Mouse (Mus musculus) midbrain, embryonic 11.5 days (tissue): ENCODE data around the gene Gm12355. TPM values are rescaled to one million over a fixed set of nuclear protein-coding genes. Genes with fewer than 3 reads are reported as not detected.
"Not testable (repeated sequence)": the region's sequence is repeated elsewhere in the genome, so short reads cannot be mapped to it uniquely, and the experiment has no call there.

Experiments used
- ATAC-seq: fragments of 200-750 bp; cut with Nextera tagmentation; 2 replicates; pipeline ENCODE4 v1.8.0; 2017; ENCODE audit warnings: moderate TSS enrichment, moderate library complexity; ENCODE audit not compliant: low FRiP score
- DNase-seq: peaks from one replicate; pipeline ENCODE4 v3.0.0; 2015; ENCODE audit warnings: low spot score; ENCODE audit errors: missing footprints
- H3K27ac ChIP-seq: fragments of 300-500 bp; sonication (generic); 2 replicates; pipeline ENCODE4 v1.5.1; 2014; ENCODE audit warnings: low read depth, low read length
- H3K27me3 ChIP-seq: fragments of 300-500 bp; sonication (generic); 2 replicates; pipeline ENCODE4 v1.6.1; 2014; ENCODE audit warnings: mild to moderate bottlenecking, low read length, moderate library complexity, mixed read lengths; ENCODE audit not compliant: control insufficient read depth, insufficient read depth
- H3K36me3 ChIP-seq: fragments of 300-500 bp; sonication (generic); 2 replicates; pipeline ENCODE4 v1.6.1; 2014; ENCODE audit warnings: mild to moderate bottlenecking, low read length, moderate library complexity, mixed read lengths; ENCODE audit not compliant: control insufficient read depth, insufficient read depth
- H3K4me1 ChIP-seq: fragments of 300-500 bp; sonication (generic); 2 replicates; pipeline ENCODE4 v1.6.1; 2014; ENCODE audit warnings: low read length; ENCODE audit not compliant: control insufficient read depth, insufficient read depth
- H3K4me2 ChIP-seq: fragments of 300-500 bp; sonication (generic); 2 replicates; pipeline ENCODE4 v1.6.1; 2014; ENCODE audit warnings: mild to moderate bottlenecking, moderate library complexity
- H3K4me3 ChIP-seq: fragments of 300-500 bp; sonication (generic); 2 replicates; pipeline ENCODE4 v1.5.1; 2014; ENCODE audit warnings: low read depth, low read length
- H3K9ac ChIP-seq: fragments of 300-500 bp; sonication (generic); 2 replicates; pipeline ENCODE4 v1.6.1; 2014; ENCODE audit warnings: low read length
- H3K9me3 ChIP-seq: fragments of 300-500 bp; sonication (generic); 2 replicates; pipeline ENCODE4 v1.6.1; 2016; ENCODE audit warnings: low read length; ENCODE audit not compliant: control insufficient read depth
- WGBS: fragments of 180-500 bp; shearing (Covaris S2); extraction: QIAGEN DNeasy Blood & Tissue Kit; methylation state at CpG from one replicate; pipeline ENCODE4 v1.1.7; 2014; 5-methylcytosine and 5-hydroxymethylcytosine counted together
- polyA plus RNA-seq: library from polyadenylated mRNA; unstranded; fragments of >200 nt; fragmentation: Nextera tagmentation; extraction: Ambion mirVana; gene quantifications from 2 replicates; pipeline ENCODE4 v1.2.1, GENCODE M21; 2014

Gene Gm12355
- polyA plus RNA-seq, 1 experiment from 2014 or later = 1.4 TPM

DNA sequence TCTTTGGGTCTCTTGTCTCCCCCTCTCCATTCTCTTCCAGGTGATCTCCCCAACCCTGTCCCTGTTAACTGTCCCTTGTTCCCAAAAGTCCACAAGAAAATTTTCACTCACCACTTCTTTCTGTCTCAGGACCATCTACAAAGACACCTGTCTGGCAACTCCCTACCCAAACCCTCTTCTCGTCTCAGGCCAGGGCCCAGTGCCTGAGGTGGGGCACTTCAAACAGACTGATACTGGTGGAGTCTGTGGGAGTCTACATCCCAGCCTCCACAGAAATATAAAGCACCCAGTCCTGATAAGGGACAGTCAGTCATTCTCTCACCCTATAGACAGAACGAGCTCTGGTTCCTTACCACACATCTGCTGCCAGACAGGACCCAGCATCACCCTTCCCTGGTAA is 21.0 kb upstream of the Gm12355 start, which contains the start of gene Gsdma2:
TSS of gene Gsdma2 (plus strand) at position 301 of the 400 bp plus-strand sequence.
- H3K4me2 ChIP-seq = no peak within 1 kb of the TSS
- 74% methylated on average over 2 of the region's 2 CpGs for WGBS
- H3K4me1 ChIP-seq = no peaks in the 10 kb centered on the region
- H3K27me3 ChIP-seq = no peaks in the 10 kb centered on the region
- H3K9ac ChIP-seq = no peak within 1 kb of the TSS
- no peaks in the 10 kb centered on the region for H3K36me3 ChIP-seq
- H3K4me3 ChIP-seq = no peak within 1 kb of the TSS
- no peak within 1 kb of the TSS for H3K27ac ChIP-seq
- DNase-seq = no peak
- H3K9me3 ChIP-seq = no peaks in the 10 kb centered on the region
- no peak for ATAC-seq

DNA sequence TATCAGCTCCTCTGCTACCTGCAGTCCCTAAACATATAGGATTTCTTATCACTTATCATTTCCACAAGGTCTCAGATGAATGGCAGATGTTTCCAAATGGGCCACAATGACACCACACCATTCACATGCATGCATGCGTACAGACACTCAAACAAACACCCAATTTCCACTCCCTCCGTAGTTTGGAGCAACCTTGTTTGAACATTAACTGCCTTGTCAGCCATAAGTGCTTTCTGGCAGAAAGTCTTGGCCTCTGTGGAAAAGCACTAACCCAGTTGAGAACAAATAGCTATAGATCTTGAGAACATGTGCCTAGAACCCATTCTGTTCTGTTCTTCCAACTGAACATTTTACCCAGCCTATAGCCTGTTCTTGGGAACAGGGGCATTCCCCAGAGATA is 20.5 kb upstream of the Gm12355 start:
- 76% methylated on average over 2 of the region's 2 CpGs for WGBS
- Histone ChIP-seq H3K36me3 (no peaks in the 10 kb centered on the region), H3K4me1 (no peaks in the 10 kb centered on the region), H3K4me2 (no peak overlapping the region), H3K9me3 (no peaks in the 10 kb centered on the region), H3K27me3 (no peaks in the 10 kb centered on the region), H3K27ac (no peak overlapping the region), H3K4me3 (no peak overlapping the region), H3K9ac (no peak overlapping the region)
- DNase-seq = no peak
- no peak for ATAC-seq

DNA sequence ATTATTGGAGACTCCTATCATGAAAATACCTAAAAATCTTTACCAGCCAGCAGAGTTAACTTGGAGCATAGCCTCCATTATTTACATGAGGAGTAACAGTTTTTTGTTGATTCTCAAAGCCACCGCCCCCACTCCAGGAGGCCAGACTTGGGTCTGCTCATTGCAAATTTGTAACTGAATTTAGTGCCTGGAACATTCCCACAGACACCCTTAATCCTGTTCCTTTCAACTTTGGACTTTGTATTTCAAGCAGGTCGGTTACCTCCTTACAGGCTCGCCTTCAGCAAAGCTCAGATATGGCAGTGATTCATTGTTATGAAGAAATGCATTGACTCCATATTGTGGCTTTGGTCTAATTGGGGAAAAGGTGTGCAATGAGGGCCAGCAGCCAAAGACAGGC is 19.3 kb upstream of the Gm12355 start:
- ATAC-seq (no peak), DNase-seq (no peak)
- 86% methylated on average over 3 of the region's 3 CpGs for WGBS
- no peaks in the 10 kb centered on the region for H3K4me1 ChIP-seq
- no peak overlapping the region for H3K4me2 ChIP-seq
- no peak overlapping the region for H3K9ac ChIP-seq
- H3K4me3 ChIP-seq = no peak overlapping the region
- H3K36me3 ChIP-seq = no peaks in the 10 kb centered on the region
- H3K27ac ChIP-seq = no peak overlapping the region
- H3K9me3 ChIP-seq = no peaks in the 10 kb centered on the region
- H3K27me3 ChIP-seq = no peaks in the 10 kb centered on the region

DNA sequence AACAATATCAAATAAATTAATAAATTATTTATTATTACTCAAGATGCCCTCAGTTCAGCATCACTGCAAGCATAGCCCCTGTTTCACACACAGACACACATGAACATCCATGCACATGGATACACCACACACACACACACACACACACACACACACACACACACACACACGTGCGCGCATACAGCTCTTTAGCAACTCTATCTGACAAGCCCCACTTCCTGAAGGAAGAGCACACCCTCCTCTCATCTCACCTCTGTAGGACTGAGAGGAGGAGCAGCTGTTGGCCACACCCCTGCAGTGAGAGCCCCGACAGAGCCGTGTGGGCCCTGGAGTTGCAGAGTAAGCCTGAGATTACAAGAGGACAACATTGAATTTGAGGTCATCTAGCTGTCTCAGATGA is 14.6 kb upstream of the Gm12355 start:
- Histone ChIP-seq H3K27ac (no peak overlapping the region), H3K4me1 (no peaks in the 10 kb centered on the region), H3K9ac (no peak overlapping the region), H3K4me2 (no peak overlapping the region), H3K36me3 (no peaks in the 10 kb centered on the region), H3K4me3 (no peak overlapping the region), H3K27me3 (no peaks in the 10 kb centered on the region), H3K9me3 (no peaks in the 10 kb centered on the region)
- 64% methylated on average over 5 of the region's 5 CpGs for WGBS
- ATAC-seq (no peak), DNase-seq (no peak)

DNA sequence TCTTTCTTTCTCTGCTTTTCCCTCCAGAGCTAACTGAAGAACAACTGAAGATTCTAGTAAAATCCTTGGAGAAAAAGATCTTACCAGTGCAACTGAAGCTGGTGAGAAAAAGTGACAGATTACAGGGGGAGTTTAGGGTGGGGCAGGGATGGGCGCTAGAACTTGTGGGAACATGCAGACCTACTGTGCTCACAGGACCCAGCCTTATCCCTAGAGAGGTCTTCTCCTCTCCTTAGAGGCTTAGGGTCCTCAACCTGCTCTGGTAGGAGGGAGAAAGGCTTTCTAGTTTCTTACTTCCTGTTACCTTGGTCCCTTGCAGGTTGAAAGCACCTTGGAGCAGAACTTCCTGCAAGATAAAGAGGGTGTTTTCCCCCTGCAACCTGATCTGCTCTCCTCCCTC is 12.0 kb upstream of the Gm12355 start:
- Histone ChIP-seq H3K9ac (no peak overlapping the region), H3K4me1 (no peaks in the 10 kb centered on the region), H3K9me3 (no peaks in the 10 kb centered on the region), H3K36me3 (no peaks in the 10 kb centered on the region), H3K4me2 (no peak overlapping the region), H3K27ac (no peak overlapping the region), H3K27me3 (no peaks in the 10 kb centered on the region), H3K4me3 (no peak overlapping the region)
- DNase-seq = no peak
- 79% methylated on average over 1 of the region's 1 CpGs for whole genome bisulfite sequencing
- ATAC-seq = no peak

DNA sequence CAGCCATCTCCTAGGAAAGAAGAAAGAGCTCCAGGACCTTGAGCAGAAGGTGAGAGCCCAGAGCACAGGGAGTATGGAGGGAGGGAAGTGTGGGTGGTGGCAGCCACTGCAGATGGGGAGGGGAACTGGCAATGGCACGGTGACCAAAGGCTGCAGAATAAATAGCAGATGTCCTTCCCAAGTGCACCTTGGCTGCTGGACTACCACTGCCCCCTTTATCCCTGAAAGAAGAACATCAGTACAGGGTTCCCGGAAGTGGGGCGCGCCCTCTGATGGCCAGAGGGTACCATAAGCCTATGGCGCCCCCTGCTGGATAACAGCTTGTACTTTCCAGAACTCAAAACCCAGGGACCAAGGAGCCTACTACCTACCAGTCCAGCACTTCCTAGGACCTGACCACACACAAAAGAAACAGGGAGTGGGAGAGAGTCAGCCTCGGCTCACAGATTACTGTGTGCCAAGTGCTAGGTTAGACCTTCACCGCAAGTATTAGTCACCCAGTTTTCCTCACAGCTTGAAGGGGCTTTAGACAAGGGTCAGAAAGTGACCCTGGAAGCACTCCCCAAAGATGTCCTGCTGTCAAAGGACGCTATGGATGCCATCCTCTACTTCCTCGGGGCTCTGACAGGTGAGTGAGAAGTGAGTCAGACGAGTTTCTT is 10.0 kb upstream of the Gm12355 start:
- not testable (repeated sequence) for H3K4me3 ChIP-seq, H3K4me2 ChIP-seq, H3K36me3 ChIP-seq, ATAC-seq, H3K4me1 ChIP-seq, H3K27me3 ChIP-seq, H3K9ac ChIP-seq, DNase-seq, H3K27ac ChIP-seq, H3K9me3 ChIP-seq
- WGBS = 39% methylated on average over 10 of the region's 10 CpGs

DNA sequence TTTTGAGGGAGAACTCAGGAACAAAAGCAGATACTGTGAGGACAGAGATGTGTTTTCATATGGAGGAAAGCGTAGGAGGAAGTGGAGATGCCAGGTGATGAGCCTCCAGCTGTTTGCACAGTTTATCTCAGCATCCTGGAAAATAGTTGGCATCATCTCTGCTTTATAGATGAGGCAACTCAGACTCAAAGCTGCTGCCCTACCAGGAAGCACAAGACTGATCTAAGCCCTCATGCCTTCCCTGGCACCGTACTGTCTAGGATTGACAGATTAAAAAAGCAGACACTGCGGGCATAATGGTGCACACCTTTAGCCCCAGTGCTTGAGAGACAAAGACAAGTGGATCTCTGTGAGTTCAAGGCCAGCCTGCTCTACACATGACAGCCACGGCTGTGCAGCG is 5.2 kb upstream of the Gm12355 start:
- H3K36me3 ChIP-seq = no peaks in the 10 kb centered on the region
- 94% methylated on average over 5 of the region's 5 CpGs for WGBS
- H3K4me3 ChIP-seq = no peak overlapping the region
- no peaks in the 10 kb centered on the region for H3K27me3 ChIP-seq
- H3K4me1 ChIP-seq = no peaks in the 10 kb centered on the region
- H3K27ac ChIP-seq = no peak overlapping the region
- H3K4me2 ChIP-seq = no peak overlapping the region
- ATAC-seq (no peak), DNase-seq (no peak)
- H3K9ac ChIP-seq = no peak overlapping the region
- no peaks in the 10 kb centered on the region for H3K9me3 ChIP-seq

DNA sequence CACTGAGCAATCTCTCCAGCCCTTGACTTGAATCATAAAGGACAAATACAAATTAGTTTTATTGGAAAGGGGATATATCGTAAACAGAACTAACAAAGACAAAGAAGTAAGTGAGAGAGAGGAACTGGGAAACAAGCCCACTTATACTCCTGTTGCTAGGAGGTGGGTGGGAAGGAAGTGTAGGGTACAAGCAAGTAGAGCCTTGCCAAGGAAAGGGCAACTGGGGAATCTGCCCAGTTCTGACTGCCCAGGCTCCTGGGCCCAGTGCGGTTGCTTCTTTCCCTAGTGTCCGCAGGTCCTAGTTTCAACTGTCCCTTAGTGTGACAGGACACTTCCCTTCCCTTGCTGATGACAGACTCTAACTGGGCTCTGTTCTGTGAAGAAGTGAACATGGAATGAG is 3.2 kb upstream of the Gm12355 start:
- H3K9ac ChIP-seq = no peak overlapping the region
- 95% methylated on average over 3 of the region's 3 CpGs for WGBS
- H3K27ac ChIP-seq = no peak overlapping the region
- ATAC-seq (no peak), DNase-seq (no peak)
- no peak overlapping the region for H3K4me2 ChIP-seq
- no peaks in the 10 kb centered on the region for H3K27me3 ChIP-seq
- no peaks in the 10 kb centered on the region for H3K9me3 ChIP-seq
- H3K4me3 ChIP-seq = no peak overlapping the region
- no peaks in the 10 kb centered on the region for H3K36me3 ChIP-seq
- H3K4me1 ChIP-seq = no peaks in the 10 kb centered on the region

DNA sequence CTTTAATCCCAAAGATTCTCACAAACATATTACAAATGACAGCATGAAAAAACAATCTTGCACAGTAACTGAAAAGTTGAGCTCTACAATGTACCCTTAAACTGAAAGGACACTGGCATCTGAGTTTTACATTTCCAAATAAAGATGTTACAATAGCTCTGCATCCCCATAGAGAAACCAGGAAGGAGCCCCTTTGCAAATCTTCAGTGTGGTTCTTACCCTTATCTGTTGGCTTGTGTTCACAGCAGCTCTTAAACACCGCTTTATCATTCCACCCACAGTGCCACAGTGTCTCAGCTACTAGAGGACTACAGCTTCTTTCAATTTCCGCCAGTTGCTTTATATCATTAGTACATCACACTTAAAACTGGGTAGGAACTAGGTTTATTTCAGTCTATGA is 1.1 kb downstream of the Gm12355 start:
- not testable (repeated sequence) for H3K27me3 ChIP-seq, H3K4me3 ChIP-seq, H3K36me3 ChIP-seq, H3K4me2 ChIP-seq, H3K27ac ChIP-seq, H3K9ac ChIP-seq, H3K9me3 ChIP-seq, DNase-seq, H3K4me1 ChIP-seq, ATAC-seq
- WGBS = 89% methylated on average over 2 of the region's 2 CpGs
